Mouse (Mus musculus): Measurements from ENCODE around the gene Pam.

GRCm38 (mm10) chr1:97822904-97823303 is 272.5 kb downstream of the Pam start:
- TF ChIP-seq CTCF (IDR thresholded peaks at IDR 0.05; ENCODE audit: borderline replicate concordance, insufficient read depth, low read depth, low read length): no peak
- TF ChIP-seq POLR2A (IDR thresholded peaks at IDR 0.05; ENCODE audit: borderline replicate concordance, insufficient read depth, low read length): no peak

Data from cerebellum, adult 2 months (tissue).